23 mouse cellular contexts compared by ENCODE assay signal in the genomic region with DNA sequence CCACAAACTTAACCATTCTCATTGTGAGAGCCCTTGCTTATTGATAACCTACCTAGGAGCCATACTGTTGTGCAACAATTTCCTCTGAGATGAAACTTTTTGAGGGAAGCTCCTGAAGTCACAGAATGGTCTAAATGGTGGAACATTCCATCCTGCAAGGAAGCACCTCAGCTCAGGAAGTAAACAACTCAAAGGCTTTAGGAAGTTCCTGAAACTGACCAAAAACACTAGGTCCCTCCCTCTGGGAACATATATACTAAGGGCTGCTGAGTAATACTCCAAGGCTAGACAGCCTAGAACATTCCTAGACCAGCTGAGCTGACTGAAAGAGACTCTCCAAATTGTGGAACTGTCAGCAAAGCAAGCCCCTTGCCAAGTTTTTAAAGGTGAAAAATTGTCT.
"Had no signal": no experiment of that assay in that cellular context is flagged by ENCODE, and none has a peak within 500 bp of the region (broad histone marks: within the 10 kb centered on the region; RNA-seq: fewer than 3 reads in every experiment).

No protein-coding gene starts in this region.

- H3K27me3 ChIP-seq: embryonic facial prominence, embryonic 12.5 days; embryonic facial prominence, embryonic 13.5 days; embryonic facial prominence, embryonic 15.5 days; forebrain, embryonic 13.5 days; forebrain, embryonic 15.5 days had no signal

- H3K27ac ChIP-seq: embryonic facial prominence, embryonic 10.5 days; embryonic facial prominence, embryonic 12.5 days; embryonic facial prominence, embryonic 13.5 days; embryonic facial prominence, embryonic 15.5 days; forebrain, embryonic 10.5 days; forebrain, embryonic 12.5 days; forebrain, embryonic 13.5 days; forebrain, embryonic 15.5 days; gastrocnemius, adult 2 months; heart, adult 2 months; heart, embryonic 10.5 days had no signal

- H3K9me3 ChIP-seq: embryonic facial prominence, embryonic 10.5 days; embryonic facial prominence, embryonic 12.5 days; embryonic facial prominence, embryonic 13.5 days; embryonic facial prominence, embryonic 15.5 days; forebrain, embryonic 10.5 days; forebrain, embryonic 12.5 days; forebrain, embryonic 13.5 days; forebrain, embryonic 15.5 days; heart, embryonic 10.5 days had no signal

- H3K4me1 ChIP-seq: embryonic facial prominence, embryonic 12.5 days; embryonic facial prominence, embryonic 13.5 days; embryonic facial prominence, embryonic 15.5 days; forebrain, embryonic 13.5 days had no signal

- H3K9ac ChIP-seq: embryonic facial prominence, embryonic 12.5 days; embryonic facial prominence, embryonic 13.5 days; embryonic facial prominence, embryonic 15.5 days; forebrain, embryonic 12.5 days; forebrain, embryonic 13.5 days; forebrain, embryonic 15.5 days; forebrain, postnatal 0 days had no signal

- H3K4me3 ChIP-seq: embryonic facial prominence, embryonic 10.5 days; embryonic facial prominence, embryonic 12.5 days; embryonic facial prominence, embryonic 13.5 days; embryonic facial prominence, embryonic 15.5 days; erythroblast, embryonic 14.5 days; forebrain, embryonic 10.5 days; forebrain, embryonic 12.5 days; forebrain, embryonic 13.5 days; forebrain, embryonic 15.5 days; gastrocnemius, adult 2 months; heart, adult 2 months; heart, embryonic 10.5 days had no signal

- H3K36me3 ChIP-seq: embryonic facial prominence, embryonic 10.5 days; embryonic facial prominence, embryonic 12.5 days; embryonic facial prominence, embryonic 13.5 days; embryonic facial prominence, embryonic 15.5 days; forebrain, embryonic 10.5 days; forebrain, embryonic 12.5 days; forebrain, embryonic 15.5 days; heart, embryonic 10.5 days had no signal

- DNase-seq: cerebellum, postnatal 10 days; cerebellum, postnatal 14 days; cerebellum, postnatal 25 days; cerebellum, postnatal 36 days; embryo, embryonic 11 days; forebrain, postnatal 0 days; gastrocnemius, adult 2 months; gastrocnemius, postnatal 10 days; gastrocnemius, postnatal 14 days; gastrocnemius, postnatal 25 days; gastrocnemius, postnatal 36 days; heart, adult 18-20 months; heart, adult 2 months had no signal
